Mouse (Mus musculus): ENCODE data around the gene 1500011B03Rik.

- TF ChIP-seq CTCF (IDR thresholded peaks at IDR 0.05; ENCODE audit: low read depth, low read length) (no peak), TAL1 (conservative IDR thresholded peaks at IDR 0.05; ENCODE audit: low read depth, low read length) (no peak), POLR2AphosphoS5 (IDR thresholded peaks at IDR 0.05; ENCODE audit: insufficient replicate concordance, low read depth, low read length) (no peak), GATA1 (IDR thresholded peaks at IDR 0.05; ENCODE audit: borderline replicate concordance, low read length) (no peak), GATA2 (IDR thresholded peaks at IDR 0.05; ENCODE audit: borderline replicate concordance, low read depth, low read length) (no peak)
Measured at GRCm38 (mm10) chr5:114779956-114780489, 43.2 kb downstream of the 1500011B03Rik start.

Data from G1E (cell line).